Mouse (Mus musculus): ENCODE data around the gene Obox5. TPM values are rescaled to one million over a fixed set of nuclear protein-coding genes. Genes with fewer than 3 reads are reported as not detected.
"Not testable (repeated sequence)": the region's sequence is repeated elsewhere in the genome, so short reads cannot be mapped to it uniquely, and the experiment has no call there.

Obox5 gene
- not detected in 2 replicates for polyA plus RNA-seq (2016; fragmentation: Nextera tagmentation; extraction: Ambion mirVana)

DNA sequence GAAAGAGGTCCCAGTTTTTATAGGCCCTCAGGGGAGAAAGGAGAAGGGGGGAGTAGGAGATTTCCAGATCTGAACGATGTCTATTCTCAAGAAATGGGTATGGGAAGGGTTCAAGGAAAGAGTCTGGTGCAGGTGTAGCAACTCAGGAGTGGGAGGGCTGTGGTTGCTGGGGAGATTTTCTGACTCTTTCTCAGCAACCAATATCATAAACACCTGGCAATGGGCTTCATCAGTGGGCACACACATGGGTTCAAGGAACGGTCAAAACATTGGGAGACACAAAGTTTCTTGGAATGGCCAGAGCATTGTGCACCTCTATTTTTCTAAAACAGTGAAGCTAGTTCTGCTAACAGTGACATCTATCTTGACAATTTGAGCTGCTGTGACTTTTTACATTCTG lies at the start of gene Obox5:
TSS of gene Obox5 (plus strand) at position 301 of the 400 bp plus-strand sequence.
- not testable (repeated sequence) for H3K4me3 ChIP-seq; H3K27me3 ChIP-seq (ENCODE audit: low read depth, poor library complexity, severe bottlenecking); DNase-seq (ENCODE audit: low spot score); H3K36me3 ChIP-seq; H3K4me1 ChIP-seq; H3K27ac ChIP-seq (replicated peaks)
- 82% methylated on average over 2 of the region's 2 CpGs for WGBS
- peaks cover 59% of the 10 kb centered on the region for H3K9me3 ChIP-seq (replicated peaks)

DNA sequence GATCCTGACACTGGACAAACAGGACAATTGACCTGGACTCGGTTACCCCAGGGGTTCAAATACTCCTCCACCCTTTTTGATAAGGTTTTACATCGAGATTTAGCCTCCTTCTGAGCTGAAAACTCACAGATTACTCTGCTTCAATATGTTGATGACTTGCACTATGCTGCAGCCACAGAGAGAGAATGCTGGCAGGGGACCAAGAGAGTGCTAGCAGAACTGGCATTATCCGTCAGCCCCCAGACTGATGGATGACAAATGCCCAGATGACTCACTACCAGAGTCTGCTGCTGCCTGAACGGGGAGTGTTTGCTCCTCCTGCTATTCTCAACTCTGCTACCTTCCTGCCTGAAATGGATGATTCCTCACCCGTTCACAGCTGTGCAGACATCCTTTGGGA lies 635 bp upstream of the Obox5 start:
- H3K27me3 ChIP-seq (ENCODE audit: low read depth, poor library complexity, severe bottlenecking); H3K4me3 ChIP-seq; H3K36me3 ChIP-seq; H3K27ac ChIP-seq (replicated peaks); H3K4me1 ChIP-seq; DNase-seq (ENCODE audit: low spot score): not testable (repeated sequence)
- peaks cover 62% of the 10 kb centered on the region for H3K9me3 ChIP-seq (replicated peaks)
- 67% methylated on average over 5 of the region's 5 CpGs for WGBS

Other genes starting within 250 kb of the Obox5 start
- not detected in 2 replicates for gene Obox3, start 110.2 kb upstream of the Obox5 start, polyA plus RNA-seq (2016; fragmentation: Nextera tagmentation; extraction: Ambion mirVana)
- not detected in 2 replicates for gene Obox6, start 89.5 kb downstream of the Obox5 start, polyA plus RNA-seq (2016; fragmentation: Nextera tagmentation; extraction: Ambion mirVana)
- 0.15 and 0.53 TPM in 2 replicates for gene Crx, start 129.8 kb downstream of the Obox5 start, polyA plus RNA-seq (2016; fragmentation: Nextera tagmentation; extraction: Ambion mirVana)
- gene Crxos, start 132.5 kb downstream of the Obox5 start, polyA plus RNA-seq (2016; fragmentation: Nextera tagmentation; extraction: Ambion mirVana), result not detected in 2 replicates
- gene Selenow, start 172.3 kb downstream of the Obox5 start, polyA plus RNA-seq (2016; fragmentation: Nextera tagmentation; extraction: Ambion mirVana), result 864 and 990 TPM in 2 replicates
- 181 and 183 TPM in 2 replicates for gene Nop53, start 195.9 kb downstream of the Obox5 start, polyA plus RNA-seq (2016; fragmentation: Nextera tagmentation; extraction: Ambion mirVana)
- 12.5 and 13.6 TPM in 2 replicates for gene Ehd2, start 217.4 kb downstream of the Obox5 start, polyA plus RNA-seq (2016; fragmentation: Nextera tagmentation; extraction: Ambion mirVana)